Mouse (Mus musculus): ENCODE measurements around the gene Gm5475. TPM values are rescaled to one million over a fixed set of nuclear protein-coding genes. Genes with fewer than 3 reads are reported as not detected.

Gm5475 gene
- total RNA-seq, 1 experiment: not detected

DNA sequence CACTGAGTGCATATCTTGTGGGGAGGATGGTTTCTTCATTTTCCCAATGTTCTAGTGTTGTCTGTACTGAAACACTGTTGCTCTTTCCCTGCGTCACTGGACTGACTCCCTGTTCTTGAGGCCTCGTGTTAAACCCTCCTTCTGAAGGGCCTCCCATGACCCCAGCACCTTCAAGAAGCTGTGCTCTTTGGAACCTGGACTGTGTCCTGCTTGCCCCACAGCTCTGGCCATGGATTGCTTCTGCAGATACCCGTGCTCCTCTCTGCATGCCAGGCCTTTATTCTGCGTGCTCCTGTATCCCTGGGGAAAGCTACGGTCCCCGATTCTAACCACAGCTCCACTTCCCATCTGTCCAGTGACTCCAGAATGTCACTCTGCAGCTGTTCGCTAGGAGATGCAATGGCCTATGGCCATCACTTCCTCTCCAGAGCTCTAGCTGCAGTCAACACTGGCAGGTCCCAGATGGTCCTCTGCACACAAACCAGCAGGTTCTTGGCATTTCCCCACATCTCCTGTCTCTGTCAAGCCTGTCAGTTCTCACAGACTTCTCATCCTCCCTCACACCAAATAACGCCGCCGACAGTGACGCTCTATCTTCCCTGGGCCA lies 8.1 kb downstream of the Gm5475 start:
- peaks cover 2 to 3% of the 10 kb centered on the region in 2 experiments; a peak in 2 of 4 replicates for H3K4me1 ChIP-seq (ENCODE audit: control insufficient read depth in 2 of 2, insufficient read depth in 2 of 2, low read length in 2 of 2, poor library complexity in 1 of 2)
- no peaks in the 10 kb centered on the region for H3K36me3 ChIP-seq (ENCODE audit: control insufficient read depth, insufficient read depth, low read length, poor library complexity, severe bottlenecking)
- H3K27ac ChIP-seq (ENCODE audit: insufficient read depth, low read depth, low read length, poor library complexity, severe bottlenecking): no peak overlapping the region
- H3K9me3 ChIP-seq (ENCODE audit: control insufficient read depth, insufficient read depth, low read depth, low read length): no peaks in the 10 kb centered on the region
- no peak overlapping the region for H3K9ac ChIP-seq (ENCODE audit: insufficient read depth, low read depth, low read length, poor library complexity, severe bottlenecking)
- in situ Hi-C loops (cut with MboI; ENCODE audit: low sequenced_read_pairs in 2 of 2, unreplicated experiment in 2 of 2): no loop called here
- no peak for DNase-seq (ENCODE audit: low read depth, low spot score)
- no peak for TF ChIP-seq MAFK (IDR thresholded peaks at IDR 0.05; ENCODE audit: insufficient read depth, low read depth, low read length)
- TF ChIP-seq ZNF384 (IDR thresholded peaks at IDR 0.05; ENCODE audit: low read depth, low read length): no peak
- TF ChIP-seq HCFC1 (IDR thresholded peaks at IDR 0.05; ENCODE audit: borderline replicate concordance, insufficient read depth, low read length): no peak
- TF ChIP-seq ZC3H11A (IDR thresholded peaks at IDR 0.05; ENCODE audit: borderline replicate concordance, low read depth, low read length): no peak
- TF ChIP-seq CHD2 (IDR thresholded peaks at IDR 0.05; ENCODE audit: low read depth, low read length): no peak
- H3K4me3 ChIP-seq (ENCODE audit: insufficient read depth in 1 of 2, low read depth in 1 of 2, low read length in 2 of 2, poor library complexity in 1 of 2, severe bottlenecking in 1 of 2): no peak overlapping the region

DNA sequence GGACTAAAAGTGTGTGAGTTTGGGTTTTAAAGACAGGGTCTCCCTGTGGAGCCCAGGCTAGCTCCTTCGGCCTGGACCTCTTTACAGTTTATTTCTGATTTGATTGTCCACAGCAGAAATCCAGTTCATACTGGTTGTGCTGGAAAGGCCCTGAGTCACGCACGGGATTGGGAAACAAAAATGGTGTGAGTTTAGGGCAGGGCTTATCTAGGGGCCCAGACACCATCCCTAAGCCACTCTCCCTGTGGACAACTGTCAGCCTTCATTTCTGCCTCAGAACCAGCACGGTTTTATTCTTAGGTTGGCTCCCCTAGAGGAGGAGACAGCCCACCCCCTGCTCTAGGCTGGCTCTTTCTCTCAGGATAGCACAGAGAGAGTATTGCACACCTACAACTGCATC lies 11.3 kb downstream of the Gm5475 start:
- peaks cover 0 to 1% of the 10 kb centered on the region in 2 experiments; a peak in 1 of 4 replicates for H3K4me1 ChIP-seq (ENCODE audit: control insufficient read depth in 2 of 2, insufficient read depth in 2 of 2, low read length in 2 of 2, poor library complexity in 1 of 2)
- no peak overlapping the region for H3K9ac ChIP-seq (ENCODE audit: insufficient read depth, low read depth, low read length, poor library complexity, severe bottlenecking)
- no peak for TF ChIP-seq MAFK (IDR thresholded peaks at IDR 0.05; ENCODE audit: insufficient read depth, low read depth, low read length)
- no peak for TF ChIP-seq HCFC1 (IDR thresholded peaks at IDR 0.05; ENCODE audit: borderline replicate concordance, insufficient read depth, low read length)
- TF ChIP-seq ZC3H11A (IDR thresholded peaks at IDR 0.05; ENCODE audit: borderline replicate concordance, low read depth, low read length): no peak
- TF ChIP-seq ZNF384 (IDR thresholded peaks at IDR 0.05; ENCODE audit: low read depth, low read length): no peak
- no peak for TF ChIP-seq CHD2 (IDR thresholded peaks at IDR 0.05; ENCODE audit: low read depth, low read length)
- H3K9me3 ChIP-seq (ENCODE audit: control insufficient read depth, insufficient read depth, low read depth, low read length): no peaks in the 10 kb centered on the region
- DNase-seq (ENCODE audit: low read depth, low spot score): no peak
- in situ Hi-C loops (cut with MboI; ENCODE audit: low sequenced_read_pairs in 2 of 2, unreplicated experiment in 2 of 2): no loop called here
- H3K4me3 ChIP-seq (ENCODE audit: insufficient read depth in 1 of 2, low read depth in 1 of 2, low read length in 2 of 2, poor library complexity in 1 of 2, severe bottlenecking in 1 of 2): no peak overlapping the region
- H3K36me3 ChIP-seq (ENCODE audit: control insufficient read depth, insufficient read depth, low read length, poor library complexity, severe bottlenecking): no peaks in the 10 kb centered on the region
- no peak overlapping the region for H3K27ac ChIP-seq (ENCODE audit: insufficient read depth, low read depth, low read length, poor library complexity, severe bottlenecking)

GRCm38 (mm10) chr15:100436112-100436511 lies 14.2 kb downstream of the Gm5475 start:
- DNase-seq (ENCODE audit: low read depth, low spot score): no peak
- in situ Hi-C loops (cut with MboI; ENCODE audit: low sequenced_read_pairs in 2 of 2, unreplicated experiment in 2 of 2): no loop called here
- Histone ChIP-seq H3K36me3 (ENCODE audit: control insufficient read depth, insufficient read depth, low read length, poor library complexity, severe bottlenecking) (no peaks in the 10 kb centered on the region), H3K4me3 (ENCODE audit: insufficient read depth in 1 of 2, low read depth in 1 of 2, low read length in 2 of 2, poor library complexity in 1 of 2, severe bottlenecking in 1 of 2) (no peak overlapping the region), H3K9me3 (ENCODE audit: control insufficient read depth, insufficient read depth, low read depth, low read length) (no peaks in the 10 kb centered on the region), H3K4me1 (ENCODE audit: control insufficient read depth in 2 of 2, insufficient read depth in 2 of 2, low read length in 2 of 2, poor library complexity in 1 of 2) (no peaks in the 10 kb centered on the region; a peak in 2 of 4 replicates), H3K27ac (ENCODE audit: insufficient read depth, low read depth, low read length, poor library complexity, severe bottlenecking) (no peak overlapping the region), H3K9ac (ENCODE audit: insufficient read depth, low read depth, low read length, poor library complexity, severe bottlenecking) (no peak overlapping the region)
- TF ChIP-seq ZNF384 (IDR thresholded peaks at IDR 0.05; ENCODE audit: low read depth, low read length): no peak
- TF ChIP-seq HCFC1 (IDR thresholded peaks at IDR 0.05; ENCODE audit: borderline replicate concordance, insufficient read depth, low read length): no peak
- TF ChIP-seq ZC3H11A (IDR thresholded peaks at IDR 0.05; ENCODE audit: borderline replicate concordance, low read depth, low read length): no peak
- TF ChIP-seq CHD2 (IDR thresholded peaks at IDR 0.05; ENCODE audit: low read depth, low read length): no peak
- TF ChIP-seq MAFK (IDR thresholded peaks at IDR 0.05; ENCODE audit: insufficient read depth, low read depth, low read length): no peak

DNA sequence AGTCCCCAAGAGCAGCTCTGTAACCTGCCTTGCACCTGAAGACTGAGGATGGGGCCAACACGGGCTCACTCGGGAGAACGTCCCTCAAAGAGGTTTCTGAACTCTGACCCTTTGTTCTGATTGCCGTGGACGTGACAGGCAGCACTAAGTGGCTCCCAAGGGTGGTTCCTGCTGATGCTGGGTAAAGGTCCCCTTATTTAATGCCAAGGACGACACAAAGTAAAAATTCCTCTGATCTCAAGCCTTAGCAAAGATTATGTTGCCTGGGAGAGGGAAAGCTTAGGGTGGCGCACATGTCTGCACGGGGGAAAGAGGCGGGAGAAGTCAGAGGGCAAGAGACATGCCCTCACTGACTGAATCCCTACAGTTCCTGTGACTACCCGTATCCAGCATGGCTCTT lies 14.6 kb downstream of the Gm5475 start:
- no peaks in the 10 kb centered on the region; a peak in 2 of 4 replicates for H3K4me1 ChIP-seq (ENCODE audit: control insufficient read depth in 2 of 2, insufficient read depth in 2 of 2, low read length in 2 of 2, poor library complexity in 1 of 2)
- no peak overlapping the region for H3K27ac ChIP-seq (ENCODE audit: insufficient read depth, low read depth, low read length, poor library complexity, severe bottlenecking)
- no peaks in the 10 kb centered on the region for H3K36me3 ChIP-seq (ENCODE audit: control insufficient read depth, insufficient read depth, low read length, poor library complexity, severe bottlenecking)
- H3K4me3 ChIP-seq (ENCODE audit: insufficient read depth in 1 of 2, low read depth in 1 of 2, low read length in 2 of 2, poor library complexity in 1 of 2, severe bottlenecking in 1 of 2): no peak overlapping the region
- H3K9ac ChIP-seq (ENCODE audit: insufficient read depth, low read depth, low read length, poor library complexity, severe bottlenecking): no peak overlapping the region
- DNase-seq (ENCODE audit: low read depth, low spot score): no peak
- TF ChIP-seq HCFC1 (IDR thresholded peaks at IDR 0.05; ENCODE audit: borderline replicate concordance, insufficient read depth, low read length) (no peak), MAFK (IDR thresholded peaks at IDR 0.05; ENCODE audit: insufficient read depth, low read depth, low read length) (no peak), ZC3H11A (IDR thresholded peaks at IDR 0.05; ENCODE audit: borderline replicate concordance, low read depth, low read length) (no peak), ZNF384 (IDR thresholded peaks at IDR 0.05; ENCODE audit: low read depth, low read length) (no peak), CHD2 (IDR thresholded peaks at IDR 0.05; ENCODE audit: low read depth, low read length) (no peak)
- in situ Hi-C loops (cut with MboI; ENCODE audit: low sequenced_read_pairs in 2 of 2, unreplicated experiment in 2 of 2): no loop called here
- no peaks in the 10 kb centered on the region for H3K9me3 ChIP-seq (ENCODE audit: control insufficient read depth, insufficient read depth, low read depth, low read length)

All from ES-E14 (cell line).